In genomic region chr8:122332753-122333506, GRCm38 (mm10) we compare ENCODE assay signal across 9 mouse cellular contexts. TPM values are rescaled to one million over a fixed set of nuclear protein-coding genes. Genes with fewer than 3 reads are reported as not detected.
DNase-seq lines count a peak whose midpoint lies in the region; ATAC-seq and TF ChIP-seq lines count a peak whose summit lies in the region.
"Had no signal": no experiment of that assay in that cellular context is flagged by ENCODE, and none has a peak within 500 bp of the region (broad histone marks: within the 10 kb centered on the region; RNA-seq: fewer than 3 reads in every experiment).

No protein-coding gene starts in this region.

- peaks cover 22% of the 10 kb centered on the region for H3K36me3 ChIP-seq in kidney, embryonic 14.5 days (ENCODE audit: control insufficient read depth, insufficient read depth, low read length)
- peaks cover 61% of the 10 kb centered on the region for H3K36me3 ChIP-seq in intestine, postnatal 0 days (ENCODE audit: control insufficient read depth, insufficient read depth)
- no peaks in the 10 kb centered on the region for H3K36me3 ChIP-seq in midbrain, embryonic 13.5 days

- no peak for ATAC-seq in kidney, embryonic 14.5 days (ENCODE audit: low FRiP score, low TSS enrichment)
- no peak for ATAC-seq in intestine, postnatal 0 days
- ATAC-seq in midbrain, embryonic 13.5 days, result peak; percentile 8; the same call in 1 of the 2 replicates

- H3K9me3 ChIP-seq in kidney, embryonic 14.5 days (ENCODE audit: control insufficient read depth, low read length), result no peaks in the 10 kb centered on the region
- no peaks in the 10 kb centered on the region for H3K9me3 ChIP-seq in intestine, postnatal 0 days (ENCODE audit: control insufficient read depth)
- H3K9me3 ChIP-seq in midbrain, embryonic 13.5 days, result no peaks in the 10 kb centered on the region

- peak; percentile 93 for TF ChIP-seq CTCF in intestine, postnatal 0 days (IDR thresholded peaks at IDR 0.05; ENCODE audit: low read depth)

- WGBS in kidney, embryonic 14.5 days, result 71% methylated on average over 6 of the region's 6 CpGs
- WGBS in intestine, postnatal 0 days, result 66% methylated on average over 6 of the region's 6 CpGs
- 72% methylated on average over 6 of the region's 6 CpGs for WGBS in midbrain, embryonic 13.5 days

- H3K27me3 ChIP-seq in kidney, embryonic 14.5 days (ENCODE audit: control insufficient read depth, insufficient read depth, low read length), result peaks cover 36% of the 10 kb centered on the region
- no peaks in the 10 kb centered on the region for H3K27me3 ChIP-seq in intestine, postnatal 0 days (replicated peaks; ENCODE audit: control insufficient read depth, insufficient read depth, low read length)
- peaks cover 47% of the 10 kb centered on the region for H3K27me3 ChIP-seq in midbrain, embryonic 13.5 days

- no peak overlapping the region for H3K27ac ChIP-seq in kidney, embryonic 14.5 days (ENCODE audit: low read depth, low read length)
- H3K27ac ChIP-seq in intestine, postnatal 0 days (ENCODE audit: low read depth, low read length), result no peak overlapping the region
- H3K27ac ChIP-seq in midbrain, embryonic 13.5 days, result no peak overlapping the region

- H3K9ac ChIP-seq in kidney, embryonic 14.5 days (ENCODE audit: low read depth, low read length), result no peak overlapping the region
- no peak overlapping the region for H3K9ac ChIP-seq in intestine, postnatal 0 days (ENCODE audit: low read depth, low read length)
- H3K9ac ChIP-seq in midbrain, embryonic 13.5 days (replicated peaks), result no peak overlapping the region

- peak; percentile 73 for DNase-seq in kidney, adult 11 months
- peak; percentile 91 to 94 for DNase-seq in cerebellum, postnatal 10 days
- DNase-seq in gastrocnemius, adult 8-10 months (ENCODE audit: low spot score in 2 of 2), result peak; percentile 72 to 74
- peak; percentile 79 to 80 for DNase-seq in left cerebral cortex, postnatal 25 days (ENCODE audit: low spot score in 2 of 2)
- DNase-seq in spleen, postnatal 14 days (ENCODE audit: low spot score in 2 of 2), result peak; percentile 76 to 85

- H3K4me3 ChIP-seq in kidney, embryonic 14.5 days (ENCODE audit: low read length), result no peak overlapping the region
- H3K4me3 ChIP-seq in intestine, postnatal 0 days (ENCODE audit: low read depth, low read length), result no peak overlapping the region
- no peak overlapping the region for H3K4me3 ChIP-seq in midbrain, embryonic 13.5 days (replicated peaks)
- H3K4me3 ChIP-seq: myocyte had no signal

- H3K4me1 ChIP-seq in kidney, embryonic 14.5 days (ENCODE audit: control insufficient read depth, insufficient read depth, low read length), result peaks cover 20% of the 10 kb centered on the region; the same call in 1 of the 2 replicates
- no peaks in the 10 kb centered on the region for H3K4me1 ChIP-seq in intestine, postnatal 0 days (replicated peaks; ENCODE audit: control insufficient read depth, insufficient read depth, low read length)
- peaks cover 52% of the 10 kb centered on the region for H3K4me1 ChIP-seq in midbrain, embryonic 13.5 days (replicated peaks)

- intact Hi-C loops in left cerebral cortex, postnatal 25 days (cut with DNase I), result loop anchor here (2.0 kb wide), 1 partner anchor 60 kb away; no protein-coding TSS in a partner anchor

- H3K4me2 ChIP-seq in kidney, embryonic 14.5 days (replicated peaks; ENCODE audit: low read depth, low read length), result no peak overlapping the region
- H3K4me2 ChIP-seq in intestine, postnatal 0 days (replicated peaks; ENCODE audit: low read depth), result no peak overlapping the region
- no peak overlapping the region for H3K4me2 ChIP-seq in midbrain, embryonic 13.5 days (replicated peaks)

RNA-seq across cellular contexts. Expression of gene Trhr2, which starts 27.6 kb away (rescaled TPM):
- not detected in 2 replicates for polyA plus RNA-seq in kidney, embryonic 14.5 days (2014; fragmentation: Nextera tagmentation; extraction: Ambion mirVana)
- total RNA-seq in gastrocnemius, adult 8-10 months (2022), result not detected
- polyA plus RNA-seq in intestine, postnatal 0 days (2015; fragmentation: Nextera tagmentation; extraction: Ambion mirVana), result not detected in 2 replicates
- total RNA-seq in left cerebral cortex, postnatal 25 days (2021), result 1 to 10 TPM; 7.0 to 7.2 TPM
- not detected in 2 replicates for polyA plus RNA-seq in midbrain, embryonic 13.5 days (2015; fragmentation: Nextera tagmentation; extraction: Ambion mirVana)
- polyA plus RNA-seq: myocyte had no signal

RNA-seq across cellular contexts. Expression of gene Zc3h18, which starts 43.5 kb away (rescaled TPM):
- 35.7 and 43.8 TPM in 2 replicates for polyA plus RNA-seq in kidney, embryonic 14.5 days (2014; fragmentation: Nextera tagmentation; extraction: Ambion mirVana)
- total RNA-seq in gastrocnemius, adult 8-10 months (2022), result 10 to 100 TPM; 22.9 to 30.7 (median 25.8) TPM
- 24.0 and 26.1 TPM in 2 replicates for polyA plus RNA-seq in intestine, postnatal 0 days (2015; fragmentation: Nextera tagmentation; extraction: Ambion mirVana)
- total RNA-seq in left cerebral cortex, postnatal 25 days (2021), result 10 to 100 TPM; 35.7 to 39.1 TPM
- 40.0 and 44.9 TPM in 2 replicates for polyA plus RNA-seq in midbrain, embryonic 13.5 days (2015; fragmentation: Nextera tagmentation; extraction: Ambion mirVana)

RNA-seq across cellular contexts. Expression of gene Zfpm1, which starts 51.0 kb away (rescaled TPM):
- polyA plus RNA-seq in kidney, embryonic 14.5 days (2014; fragmentation: Nextera tagmentation; extraction: Ambion mirVana), result 2.7 and 2.8 TPM in 2 replicates
- 1 to 10 TPM; 4.7 to 9.2 (median 6.3) TPM for total RNA-seq in gastrocnemius, adult 8-10 months (2022)
- 7.7 and 9.8 TPM in 2 replicates for polyA plus RNA-seq in intestine, postnatal 0 days (2015; fragmentation: Nextera tagmentation; extraction: Ambion mirVana)
- total RNA-seq in left cerebral cortex, postnatal 25 days (2021), result 10 to 100 TPM; 36.9 to 39.3 TPM
- polyA plus RNA-seq in midbrain, embryonic 13.5 days (2015; fragmentation: Nextera tagmentation; extraction: Ambion mirVana), result 1.5 and 2.1 TPM in 2 replicates
